Mouse (Mus musculus) hindbrain, embryonic 10.5 days (tissue): Measurements from ENCODE around the gene Aplf. TPM values are rescaled to one million over a fixed set of nuclear protein-coding genes. Genes with fewer than 3 reads are reported as not detected.

Experiments
- DNase-seq: peaks from one replicate; pipeline ENCODE4 v3.0.0-alpha.2; 2017; ENCODE audit warnings: low spot score
- H3K27ac ChIP-seq: fragments of 300-500 bp; sonication (generic); 2 replicates; pipeline ENCODE4 v1.5.1; 2016; ENCODE audit warnings: mild to moderate bottlenecking, moderate library complexity
- H3K27me3 ChIP-seq: fragments of 300-500 bp; sonication (generic); 2 replicates; pipeline ENCODE4 v1.6.1; 2016; ENCODE audit warnings: mild to moderate bottlenecking; ENCODE audit not compliant: poor library complexity, insufficient read depth, severe bottlenecking
- H3K36me3 ChIP-seq: fragments of 300-500 bp; sonication (generic); 2 replicates; pipeline ENCODE4 v1.6.1; 2016; ENCODE audit warnings: mild to moderate bottlenecking, moderate library complexity
- H3K4me1 ChIP-seq: fragments of 300-500 bp; sonication (generic); replicated peaks from 2 replicates; pipeline ENCODE4 v1.6.1; 2016; ENCODE audit warnings: mild to moderate bottlenecking
- H3K4me3 ChIP-seq: fragments of 300-500 bp; sonication (generic); 2 replicates; pipeline ENCODE4 v1.5.1; 2016; ENCODE audit warnings: mild to moderate bottlenecking, moderate library complexity
- H3K9me3 ChIP-seq: fragments of 300-500 bp; sonication (generic); 2 replicates; pipeline ENCODE4 v1.6.1; 2016; ENCODE audit warnings: mild to moderate bottlenecking, moderate library complexity
- WGBS: fragments of 180-500 bp; shearing (Covaris S2); methylation state at CpG from one replicate; pipeline ENCODE4 v1.1.7; 2016; 5-methylcytosine and 5-hydroxymethylcytosine counted together
- polyA plus RNA-seq: library from polyadenylated mRNA; unstranded; fragments of >200 nt; fragmentation: Nextera tagmentation; extraction: Ambion mirVana; gene quantifications from 2 replicates; pipeline ENCODE4 v1.2.1, GENCODE M21; 2016

Gene Aplf
- 13.4 and 14.8 TPM in 2 replicates for polyA plus RNA-seq

GRCm38 (mm10) chr6:87671771-87672517 lies at the start of gene Aplf:
TSS of gene Aplf (minus strand) at chr6:87672193.
- Histone ChIP-seq H3K27ac (peak within 1 kb of the TSS; percentile 82), H3K9me3 (no peaks in the 10 kb centered on the region), H3K4me1 (peaks cover 28% of the 10 kb centered on the region), H3K36me3 (no peaks in the 10 kb centered on the region), H3K4me3 (peak within 1 kb of the TSS; percentile 94), H3K27me3 (no peaks in the 10 kb centered on the region)
- peak; percentile 92 for DNase-seq
- under 1% methylated on average over 33 of the region's 33 CpGs for WGBS

- no peak overlapping the region for H3K4me3 ChIP-seq
- no peaks in the 10 kb centered on the region for H3K4me1 ChIP-seq
- no peaks in the 10 kb centered on the region for H3K9me3 ChIP-seq
- 85% methylated on average over 4 of the region's 4 CpGs for WGBS
- no peaks in the 10 kb centered on the region for H3K27me3 ChIP-seq
- H3K36me3 ChIP-seq: no peaks in the 10 kb centered on the region
- no peak overlapping the region for H3K27ac ChIP-seq
- no peak for DNase-seq
These were observed 42.1 kb upstream of the Aplf start for GRCm38 (mm10) chr6:87714091-87714490.

- Histone ChIP-seq H3K4me3 (no peak overlapping the region), H3K9me3 (no peaks in the 10 kb centered on the region), H3K27me3 (no peaks in the 10 kb centered on the region), H3K36me3 (no peaks in the 10 kb centered on the region), H3K4me1 (no peaks in the 10 kb centered on the region), H3K27ac (no peak overlapping the region)
- WGBS: 89% methylated on average over 4 of the region's 4 CpGs
- DNase-seq: no peak
These were observed 40.3 kb upstream of the Aplf start for GRCm38 (mm10) chr6:87712311-87712710.

- H3K4me1 ChIP-seq: no peaks in the 10 kb centered on the region
- WGBS: 46% methylated on average over 3 of the region's 3 CpGs
- DNase-seq: no peak
These were observed 34.3 kb upstream of the Aplf start for GRCm38 (mm10) chr6:87706246-87706645.

GRCm38 (mm10) chr6:87696544-87696943 lies 24.6 kb upstream of the Aplf start:
- no peaks in the 10 kb centered on the region for H3K36me3 ChIP-seq
- peaks cover 4% of the 10 kb centered on the region; the same call in 1 of the 2 replicates for H3K9me3 ChIP-seq
- H3K27me3 ChIP-seq: no peaks in the 10 kb centered on the region
- DNase-seq: no peak
- no peak overlapping the region for H3K27ac ChIP-seq
- 95% methylated on average over 4 of the region's 4 CpGs for WGBS
- 0 out of 2 replicates have a peak, but pooled peaks cover 4% of the 10 kb centered on the region for H3K4me1 ChIP-seq
- no peak overlapping the region for H3K4me3 ChIP-seq

More at GRCm38 (mm10) chr6:87706246-87706645, 34.3 kb upstream of the Aplf start:
- no peaks in the 10 kb centered on the region for H3K36me3 ChIP-seq
- H3K27me3 ChIP-seq: no peaks in the 10 kb centered on the region
- H3K9me3 ChIP-seq: no peaks in the 10 kb centered on the region
- H3K27ac ChIP-seq: no peak overlapping the region
- H3K4me3 ChIP-seq: no peak overlapping the region

GRCm38 (mm10) chr6:87695947-87696346 lies 24.0 kb upstream of the Aplf start:
- no peak overlapping the region for H3K4me3 ChIP-seq
- WGBS: 91% methylated on average over 3 of the region's 3 CpGs
- no peak for DNase-seq
- H3K27ac ChIP-seq: no peak overlapping the region
- no peaks in the 10 kb centered on the region for H3K36me3 ChIP-seq
- no peaks in the 10 kb centered on the region for H3K27me3 ChIP-seq
- 0 out of 2 replicates have a peak, but pooled peaks cover 4% of the 10 kb centered on the region for H3K4me1 ChIP-seq
- peaks cover 4% of the 10 kb centered on the region; the same call in 1 of the 2 replicates for H3K9me3 ChIP-seq

GRCm38 (mm10) chr6:87680418-87680817 lies 8.4 kb upstream of the Aplf start:
- H3K27me3 ChIP-seq: no peaks in the 10 kb centered on the region
- H3K4me3 ChIP-seq: no peak overlapping the region
- H3K36me3 ChIP-seq: no peaks in the 10 kb centered on the region
- no peak for DNase-seq
- no peak overlapping the region for H3K27ac ChIP-seq
- H3K9me3 ChIP-seq: no peaks in the 10 kb centered on the region
- WGBS: 49% methylated on average over 3 of the region's 3 CpGs
- peaks cover 13% of the 10 kb centered on the region; the same call in 1 of the 2 replicates for H3K4me1 ChIP-seq

GRCm38 (mm10) chr6:87672661-87673060 lies 668 bp upstream of the Aplf start:
- WGBS: 52% methylated on average over 4 of the region's 4 CpGs
- no peak for DNase-seq
- H3K27me3 ChIP-seq: no peaks in the 10 kb centered on the region

GRCm38 (mm10) chr6:87671353-87671752 lies 640 bp downstream of the Aplf start:
- Histone ChIP-seq H3K36me3 (peaks cover 4% of the 10 kb centered on the region; the same call in 1 of the 2 replicates), H3K4me3 (peak overlapping the region; percentile 94), H3K9me3 (no peaks in the 10 kb centered on the region), H3K27me3 (no peaks in the 10 kb centered on the region), H3K27ac (peak overlapping the region; percentile 80; the same call in 1 of the 2 replicates), H3K4me1 (peaks cover 28% of the 10 kb centered on the region)
- 16% methylated on average over 8 of the region's 8 CpGs for WGBS
- no peak for DNase-seq

More at GRCm38 (mm10) chr6:87672661-87673060, 668 bp upstream of the Aplf start:
- Histone ChIP-seq H3K9me3 (no peaks in the 10 kb centered on the region), H3K4me1 (peaks cover 27% of the 10 kb centered on the region), H3K36me3 (no peaks in the 10 kb centered on the region), H3K4me3 (peak overlapping the region; percentile 94), H3K27ac (peak overlapping the region; percentile 82)

GRCm38 (mm10) chr6:87669894-87670588 lies 2.0 kb downstream of the Aplf start:
- DNase-seq: peak; percentile 29
- 37% methylated on average over 7 of the region's 7 CpGs for WGBS
- Histone ChIP-seq H3K27me3 (no peaks in the 10 kb centered on the region), H3K36me3 (peaks cover 13% of the 10 kb centered on the region), H3K4me1 (peaks cover 28% of the 10 kb centered on the region), H3K27ac (no peak overlapping the region), H3K9me3 (peaks cover 3% of the 10 kb centered on the region), H3K4me3 (no peak overlapping the region)

- Histone ChIP-seq H3K4me3 (no peak overlapping the region), H3K36me3 (peaks cover 13% of the 10 kb centered on the region), H3K27ac (no peak overlapping the region), H3K27me3 (no peaks in the 10 kb centered on the region), H3K9me3 (peaks cover 3% of the 10 kb centered on the region), H3K4me1 (peaks cover 28% of the 10 kb centered on the region)
- WGBS: 89% methylated on average over 3 of the region's 3 CpGs
- DNase-seq: no peak
These were observed 3.3 kb downstream of the Aplf start for GRCm38 (mm10) chr6:87668733-87669132.

GRCm38 (mm10) chr6:87667804-87668203 lies 4.2 kb downstream of the Aplf start:
- Histone ChIP-seq H3K36me3 (peaks cover 13% of the 10 kb centered on the region), H3K27me3 (no peaks in the 10 kb centered on the region), H3K4me3 (no peak overlapping the region), H3K9me3 (peaks cover 3% of the 10 kb centered on the region), H3K27ac (no peak overlapping the region), H3K4me1 (peaks cover 26% of the 10 kb centered on the region)
- no peak for DNase-seq
- 71% methylated on average over 8 of the region's 8 CpGs for WGBS

- WGBS: 91% methylated on average over 9 of the region's 9 CpGs
- Histone ChIP-seq H3K9me3 (peaks cover 3% of the 10 kb centered on the region), H3K27me3 (no peaks in the 10 kb centered on the region), H3K27ac (no peak overlapping the region), H3K36me3 (peaks cover 16% of the 10 kb centered on the region), H3K4me1 (peaks cover 6% of the 10 kb centered on the region), H3K4me3 (no peak overlapping the region)
- no peak for DNase-seq
These were observed 8.5 kb downstream of the Aplf start for GRCm38 (mm10) chr6:87663445-87663844.
